Mouse (Mus musculus): ENCODE measurements around the gene Hykk. TPM values are rescaled to one million over a fixed set of nuclear protein-coding genes. Genes with fewer than 3 reads are reported as not detected.
A peak's percentile ranks its signal among the peaks of the same experiment; 100 is the strongest.

The Hykk gene
- polyA plus RNA-seq, 1 experiment from 2014 or later = 4.2 TPM

- H3K9me3 ChIP-seq (ENCODE audit: control insufficient read depth, low read length) = no peaks in the 10 kb centered on the region
- H3K36me3 ChIP-seq (ENCODE audit: control insufficient read depth, insufficient read depth, low read length) = peaks cover 12% of the 10 kb centered on the region
- H3K27ac ChIP-seq (ENCODE audit: low read length) = peak within 1 kb of the TSS; percentile 90
- peaks cover 12% of the 10 kb centered on the region for H3K4me1 ChIP-seq (replicated peaks; ENCODE audit: control insufficient read depth, insufficient read depth, low read length)
- peak within 1 kb of the TSS; percentile 88 for H3K9ac ChIP-seq (ENCODE audit: low read length)
- peak within 1 kb of the TSS; percentile 95 for H3K4me3 ChIP-seq (ENCODE audit: low read length)
- H3K4me2 ChIP-seq (ENCODE audit: low read depth, low read length) = peak within 1 kb of the TSS; percentile 82
- H3K27me3 ChIP-seq (ENCODE audit: control insufficient read depth, insufficient read depth, low read depth, low read length) = no peaks in the 10 kb centered on the region
- WGBS = 0% methylated on average over 59 of the region's 65 CpGs
- peak; percentile 100 for ATAC-seq (ENCODE audit: low read depth)
These were observed 33.7 kb downstream of the Hykk start, which contains the start of the genes Psma4 and AY074887 for GRCm38 (mm10) chr9:54950575-54951321. Gene Psma4 (plus strand): TSS chr9:54950790. Gene AY074887 (minus strand): TSS chr9:54950998.

- H3K9ac ChIP-seq (ENCODE audit: low read length) = no peak overlapping the region
- H3K27ac ChIP-seq (ENCODE audit: low read length) = no peak overlapping the region
- no peaks in the 10 kb centered on the region for H3K27me3 ChIP-seq (ENCODE audit: control insufficient read depth, insufficient read depth, low read depth, low read length)
- no peak overlapping the region for H3K4me3 ChIP-seq (ENCODE audit: low read length)
- no peaks in the 10 kb centered on the region for H3K4me1 ChIP-seq (replicated peaks; ENCODE audit: control insufficient read depth, insufficient read depth, low read length)
- 85% methylated on average over 4 of the region's 4 CpGs for WGBS
- H3K9me3 ChIP-seq (ENCODE audit: control insufficient read depth, low read length) = 0 out of 2 replicates have a peak, but pooled peaks cover 5% of the 10 kb centered on the region
- ATAC-seq (ENCODE audit: low read depth) = no peak
- no peak overlapping the region for H3K4me2 ChIP-seq (ENCODE audit: low read depth, low read length)
- H3K36me3 ChIP-seq (ENCODE audit: control insufficient read depth, insufficient read depth, low read length) = peaks cover 18% of the 10 kb centered on the region
These were observed 44.0 kb downstream of the Hykk start for GRCm38 (mm10) chr9:54961059-54961458.

- 0 out of 2 replicates have a peak, but pooled peaks cover 5% of the 10 kb centered on the region for H3K9me3 ChIP-seq (ENCODE audit: control insufficient read depth, low read length)
- no peak for ATAC-seq (ENCODE audit: low read depth)
- no peak overlapping the region for H3K9ac ChIP-seq (ENCODE audit: low read length)
- no peaks in the 10 kb centered on the region for H3K27me3 ChIP-seq (ENCODE audit: control insufficient read depth, insufficient read depth, low read depth, low read length)
- H3K27ac ChIP-seq (ENCODE audit: low read length) = no peak overlapping the region
- no peaks in the 10 kb centered on the region for H3K4me1 ChIP-seq (replicated peaks; ENCODE audit: control insufficient read depth, insufficient read depth, low read length)
- peaks cover 4% of the 10 kb centered on the region for H3K36me3 ChIP-seq (ENCODE audit: control insufficient read depth, insufficient read depth, low read length)
- H3K4me3 ChIP-seq (ENCODE audit: low read length) = no peak overlapping the region
- H3K4me2 ChIP-seq (ENCODE audit: low read depth, low read length) = no peak overlapping the region
These were observed 46.6 kb downstream of the Hykk start for GRCm38 (mm10) chr9:54963669-54964068.

- no peaks in the 10 kb centered on the region for H3K4me1 ChIP-seq (replicated peaks; ENCODE audit: control insufficient read depth, insufficient read depth, low read length)
- no peaks in the 10 kb centered on the region for H3K9me3 ChIP-seq (ENCODE audit: control insufficient read depth, low read length)
- WGBS = 52% methylated on average over 8 of the region's 8 CpGs
- no peaks in the 10 kb centered on the region for H3K36me3 ChIP-seq (ENCODE audit: control insufficient read depth, insufficient read depth, low read length)
- no peak overlapping the region for H3K4me3 ChIP-seq (ENCODE audit: low read length)
- no peak overlapping the region for H3K4me2 ChIP-seq (ENCODE audit: low read depth, low read length)
- ATAC-seq (ENCODE audit: low read depth) = no peak
- H3K27ac ChIP-seq (ENCODE audit: low read length) = no peak overlapping the region
- H3K9ac ChIP-seq (ENCODE audit: low read length) = no peak overlapping the region
- H3K27me3 ChIP-seq (ENCODE audit: control insufficient read depth, insufficient read depth, low read depth, low read length) = no peaks in the 10 kb centered on the region
These were observed 53.0 kb downstream of the Hykk start for GRCm38 (mm10) chr9:54969972-54970637.

- no peaks in the 10 kb centered on the region for H3K36me3 ChIP-seq (ENCODE audit: control insufficient read depth, insufficient read depth, low read length)
- H3K27me3 ChIP-seq (ENCODE audit: control insufficient read depth, insufficient read depth, low read depth, low read length) = peaks cover 36% of the 10 kb centered on the region
- H3K4me3 ChIP-seq (ENCODE audit: low read length) = peak within 1 kb of the TSS; percentile 66
- 0 out of 2 replicates have a peak, but pooled peaks cover 3% of the 10 kb centered on the region for H3K4me1 ChIP-seq (replicated peaks; ENCODE audit: control insufficient read depth, insufficient read depth, low read length)
- no peak within 1 kb of the TSS for H3K27ac ChIP-seq (ENCODE audit: low read length)
- H3K9ac ChIP-seq (ENCODE audit: low read length) = peak within 1 kb of the TSS; percentile 59
- H3K4me2 ChIP-seq (ENCODE audit: low read depth, low read length) = peak within 1 kb of the TSS; percentile 98
- 69% methylated on average over 8 of the region's 8 CpGs for WGBS
- no peaks in the 10 kb centered on the region for H3K9me3 ChIP-seq (ENCODE audit: control insufficient read depth, low read length)
- ATAC-seq (ENCODE audit: low read depth) = no peak
These were observed 63.6 kb downstream of the Hykk start, which contains the start of gene Chrna5 for GRCm38 (mm10) chr9:54980674-54981073. Gene Chrna5 (plus strand): TSS chr9:54980880.

GRCm38 (mm10) chr9:54981291-54982191 lies 64.5 kb downstream of the Hykk start:
- Histone ChIP-seq H3K4me1 (replicated peaks; ENCODE audit: control insufficient read depth, insufficient read depth, low read length) (0 out of 2 replicates have a peak, but pooled peaks cover 3% of the 10 kb centered on the region), H3K27me3 (ENCODE audit: control insufficient read depth, insufficient read depth, low read depth, low read length) (peaks cover 36% of the 10 kb centered on the region), H3K9ac (ENCODE audit: low read length) (peak overlapping the region; percentile 59), H3K27ac (ENCODE audit: low read length) (no peak overlapping the region), H3K9me3 (ENCODE audit: control insufficient read depth, low read length) (no peaks in the 10 kb centered on the region), H3K4me2 (ENCODE audit: low read depth, low read length) (peak overlapping the region; percentile 98), H3K36me3 (ENCODE audit: control insufficient read depth, insufficient read depth, low read length) (no peaks in the 10 kb centered on the region), H3K4me3 (ENCODE audit: low read length) (peak overlapping the region; percentile 66)
- WGBS = 1% methylated on average over 58 of the region's 85 CpGs
- peak; percentile 73 for ATAC-seq (ENCODE audit: low read depth)

- H3K27ac ChIP-seq (ENCODE audit: low read length) = no peak overlapping the region
- peak overlapping the region; percentile 98; the same call in 1 of the 2 replicates for H3K4me2 ChIP-seq (ENCODE audit: low read depth, low read length)
- H3K9me3 ChIP-seq (ENCODE audit: control insufficient read depth, low read length) = no peaks in the 10 kb centered on the region
- ATAC-seq (ENCODE audit: low read depth) = no peak
- H3K4me3 ChIP-seq (ENCODE audit: low read length) = no peak overlapping the region
- H3K36me3 ChIP-seq (ENCODE audit: control insufficient read depth, insufficient read depth, low read length) = no peaks in the 10 kb centered on the region
- peaks cover 36% of the 10 kb centered on the region for H3K27me3 ChIP-seq (ENCODE audit: control insufficient read depth, insufficient read depth, low read depth, low read length)
- 9% methylated on average over 7 of the region's 7 CpGs for WGBS
- H3K4me1 ChIP-seq (replicated peaks; ENCODE audit: control insufficient read depth, insufficient read depth, low read length) = 0 out of 2 replicates have a peak, but pooled peaks cover 3% of the 10 kb centered on the region
- H3K9ac ChIP-seq (ENCODE audit: low read length) = no peak overlapping the region
These were observed 65.3 kb downstream of the Hykk start for GRCm38 (mm10) chr9:54982401-54982800.

- Histone ChIP-seq H3K4me2 (ENCODE audit: low read depth, low read length) (no peak overlapping the region), H3K9ac (ENCODE audit: low read length) (no peak overlapping the region), H3K4me1 (replicated peaks; ENCODE audit: control insufficient read depth, insufficient read depth, low read length) (no peaks in the 10 kb centered on the region), H3K27me3 (ENCODE audit: control insufficient read depth, insufficient read depth, low read depth, low read length) (no peaks in the 10 kb centered on the region), H3K36me3 (ENCODE audit: control insufficient read depth, insufficient read depth, low read length) (no peaks in the 10 kb centered on the region), H3K4me3 (ENCODE audit: low read length) (no peak overlapping the region), H3K27ac (ENCODE audit: low read length) (no peak overlapping the region), H3K9me3 (ENCODE audit: control insufficient read depth, low read length) (no peaks in the 10 kb centered on the region)
- WGBS = 72% methylated on average over 3 of the region's 3 CpGs
- no peak for ATAC-seq (ENCODE audit: low read depth)
These were observed 73.3 kb downstream of the Hykk start for GRCm38 (mm10) chr9:54990362-54990761.
